Mouse (Mus musculus) myocyte (in vitro differentiated cells): Measurements from ENCODE around the gene Itpk1.

Experiments used
- CEBPB ChIP-seq: IDR thresholded peaks from 2 replicates; pipeline ENCODE4 v1.6.1; 2011; ENCODE audit warnings: mild to moderate bottlenecking, moderate library complexity; ENCODE audit not compliant: poor library complexity, insufficient read depth, severe bottlenecking
- E2F4 ChIP-seq: IDR thresholded peaks from one replicate; pipeline ENCODE4 v1.6.1; 2011; ENCODE audit warnings: mild to moderate bottlenecking, control low read depth, moderate library complexity; ENCODE audit not compliant: insufficient read depth
- MAX ChIP-seq: IDR thresholded peaks from one replicate; pipeline ENCODE4 v1.6.1; 2011; ENCODE audit warnings: low read depth, mild to moderate bottlenecking, control low read depth
- MYOD1 ChIP-seq, 3 experiments: IDR thresholded peaks; one replicate each; pipeline ENCODE4 v1.6.1; 2011; ENCODE audit warnings: control low read depth in 2 of 3, low read depth in 2 of 3, mild to moderate bottlenecking in 2 of 3, moderate library complexity in 1 of 3; ENCODE audit not compliant: insufficient read length in 2 of 3, control insufficient read depth in 1 of 3
- MYOG ChIP-seq, 3 experiments: IDR thresholded peaks; one replicate each; pipeline ENCODE4 v1.6.1; 2011; ENCODE audit warnings: control low read depth in 2 of 3, low read depth in 2 of 3, mild to moderate bottlenecking in 2 of 3; ENCODE audit not compliant: insufficient read length in 2 of 3, control insufficient read depth in 1 of 3, insufficient read depth in 1 of 3
- POLR2A ChIP-seq: IDR thresholded peaks from one replicate; pipeline ENCODE4 v1.6.1; 2011; ENCODE audit warnings: low read depth, mild to moderate bottlenecking, control low read depth, moderate library complexity; ENCODE audit not compliant: insufficient read length
- POLR2AphosphoS2 ChIP-seq: IDR thresholded peaks from one replicate; pipeline ENCODE4 v1.6.1; 2011; ENCODE audit warnings: low read depth, control low read depth; ENCODE audit not compliant: insufficient read length
- REST ChIP-seq: IDR thresholded peaks from one replicate; pipeline ENCODE4 v1.6.1; 2011; ENCODE audit warnings: mild to moderate bottlenecking, control low read depth, moderate library complexity; ENCODE audit not compliant: insufficient read depth, insufficient read length
- SRF ChIP-seq: IDR thresholded peaks from one replicate; pipeline ENCODE4 v1.6.1; 2011; ENCODE audit warnings: low read depth; ENCODE audit not compliant: control insufficient read depth, insufficient read length
- TCF12 ChIP-seq: IDR thresholded peaks from one replicate; pipeline ENCODE4 v1.6.1; 2011; ENCODE audit warnings: mild to moderate bottlenecking, control low read depth; ENCODE audit not compliant: poor library complexity, insufficient read depth, severe bottlenecking
- USF1 ChIP-seq: IDR thresholded peaks from one replicate; pipeline ENCODE4 v1.6.1; 2011; ENCODE audit warnings: low read depth, mild to moderate bottlenecking, control low read depth, moderate library complexity

DNA sequence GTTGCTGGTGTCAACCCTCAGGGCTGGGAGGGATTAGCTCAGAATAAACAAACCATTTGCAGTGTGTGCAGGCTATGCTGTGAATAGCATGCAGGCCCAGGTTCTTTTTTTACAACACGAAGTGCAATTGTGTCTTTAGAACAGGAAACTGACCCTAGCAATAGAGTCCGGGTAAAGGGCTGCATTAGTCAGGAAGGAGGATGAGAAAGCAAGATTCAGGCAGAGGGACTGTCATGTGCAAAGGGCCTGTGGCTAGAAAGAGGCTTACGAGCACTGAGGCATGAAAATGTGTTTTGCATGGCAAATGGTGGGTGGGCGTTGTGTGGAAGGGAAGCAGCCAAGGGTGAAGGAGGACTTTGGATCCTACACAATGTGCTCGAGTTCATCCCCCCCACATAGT, 176.7 kb downstream of the Itpk1 start:
- TF ChIP-seq POLR2A (no peak), TCF12 (no peak), MAX (no peak), REST (no peak), MYOG (IDR thresholded peaks at IDR 0.05; ENCODE audit: control insufficient read depth in 1 of 3, insufficient read depth in 1 of 3, insufficient read length in 2 of 3, low read depth in 2 of 3) (no peak), E2F4 (no peak), USF1 (no peak), POLR2AphosphoS2 (no peak), CEBPB (no peak), SRF (no peak), MYOD1 (IDR thresholded peaks at IDR 0.05; ENCODE audit: control insufficient read depth in 1 of 3, insufficient read length in 2 of 3, low read depth in 2 of 3) (no peak)
